Mouse (Mus musculus): ENCODE data around the gene Sh3glb2.
A peak's percentile ranks its signal among the peaks of the same experiment; 100 is the strongest.

Sh3glb2 gene

DNA sequence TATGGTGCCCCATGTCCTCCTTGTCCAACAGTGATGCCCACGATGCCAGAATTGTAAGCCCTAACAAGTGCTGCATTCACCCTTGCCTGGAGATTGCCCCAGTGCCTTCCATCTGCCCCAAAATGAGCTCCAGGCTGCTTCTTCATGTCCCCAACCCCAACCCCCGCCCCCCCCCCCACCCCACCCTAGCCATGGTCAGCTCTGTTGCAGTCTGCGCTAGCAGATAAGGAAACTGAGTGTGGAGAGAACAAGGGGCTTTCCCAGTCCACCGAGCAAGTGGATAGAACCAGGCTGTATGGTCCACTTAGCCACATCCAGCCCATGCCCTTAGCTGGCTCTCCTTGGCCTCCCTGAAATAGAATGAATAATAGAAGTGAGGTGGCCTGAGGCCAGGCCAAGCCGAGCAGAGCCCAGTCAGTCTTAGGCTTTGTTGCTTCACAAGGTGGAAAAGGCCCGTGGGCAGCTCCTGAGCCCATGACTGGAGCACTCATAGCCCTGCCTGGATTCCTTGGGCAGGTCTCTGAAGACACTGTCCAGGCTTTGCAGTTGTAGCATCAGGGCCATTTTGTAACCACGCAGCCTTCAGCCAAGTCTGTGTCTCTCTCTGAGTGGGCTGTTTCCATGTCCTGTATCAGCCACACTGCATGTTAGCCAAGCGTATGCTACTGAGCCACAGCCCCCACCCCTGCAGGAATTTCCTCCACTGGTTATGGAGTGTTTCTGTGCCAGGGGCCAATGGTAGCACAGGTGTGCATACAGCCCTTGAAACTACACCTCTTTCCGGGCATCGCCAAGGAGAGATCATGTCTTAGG lies 21.6 kb upstream of the Sh3glb2 start:
- no peak for DNase-seq (ENCODE audit: low read depth in 1 of 2, low spot score in 2 of 2)

DNA sequence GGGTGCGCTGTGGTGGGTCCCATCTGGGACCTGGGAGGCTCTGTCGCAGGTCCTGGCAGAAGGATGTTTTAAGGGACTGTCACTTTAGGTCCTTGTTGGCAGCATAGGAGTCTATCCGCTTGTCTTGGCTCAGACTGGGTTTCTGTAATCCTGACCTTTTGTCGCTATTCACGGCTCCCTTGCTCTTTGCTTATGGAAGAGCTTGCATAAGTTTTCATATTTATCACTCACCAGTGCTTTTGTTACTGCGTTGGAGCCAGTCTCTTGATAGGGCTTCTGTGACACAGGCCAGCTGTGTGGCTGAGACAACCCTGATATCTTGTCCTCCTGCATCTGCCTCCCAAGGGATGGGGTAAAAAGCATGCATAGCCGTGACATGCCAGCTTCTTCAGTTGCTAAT lies 20.2 kb upstream of the Sh3glb2 start:
- no peak for DNase-seq (ENCODE audit: low read depth in 1 of 2, low spot score in 2 of 2)

DNA sequence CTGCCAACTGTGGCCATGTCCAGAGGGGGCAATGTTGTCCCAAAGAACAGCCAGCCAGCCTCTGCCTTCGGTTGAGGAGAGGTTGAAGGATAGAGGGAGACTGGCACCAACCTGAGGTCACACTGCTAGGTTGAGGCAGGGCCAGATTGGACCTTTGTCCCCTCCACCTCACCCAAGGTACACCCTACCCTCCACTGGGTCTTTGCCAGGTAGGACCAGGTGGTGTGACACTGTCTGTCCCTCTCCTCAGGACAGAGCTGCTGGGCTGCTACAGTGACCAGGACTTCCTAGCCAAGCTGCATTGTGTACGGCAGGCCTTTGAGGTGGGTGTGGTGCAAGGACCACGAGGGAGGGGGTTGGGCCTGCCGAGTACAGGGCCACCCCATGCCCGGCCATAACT lies 18.6 kb upstream of the Sh3glb2 start:
- no peak for DNase-seq (ENCODE audit: low read depth in 1 of 2, low spot score in 2 of 2)

DNA sequence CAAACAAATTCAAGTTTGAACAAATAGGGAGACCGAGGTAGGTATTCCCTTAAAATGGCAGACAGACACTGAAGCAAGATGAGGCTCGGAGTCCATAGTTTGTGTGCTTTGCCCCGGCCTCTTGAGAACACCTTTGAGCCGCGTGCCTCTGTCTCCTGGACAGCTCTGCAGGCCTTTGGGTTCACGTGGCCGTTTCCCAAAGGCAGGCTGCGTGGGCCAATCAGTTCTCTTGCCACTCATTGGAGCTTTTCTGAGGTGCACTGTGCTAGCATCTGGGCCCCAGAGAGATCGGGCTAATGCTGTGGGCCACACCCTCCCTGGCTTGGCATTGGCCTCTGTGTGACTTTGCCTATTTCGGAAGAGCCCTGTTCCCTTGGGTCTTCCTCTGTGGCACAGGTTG lies 16.8 kb upstream of the Sh3glb2 start:
- no peak for DNase-seq (ENCODE audit: low read depth in 1 of 2, low spot score in 2 of 2)

DNA sequence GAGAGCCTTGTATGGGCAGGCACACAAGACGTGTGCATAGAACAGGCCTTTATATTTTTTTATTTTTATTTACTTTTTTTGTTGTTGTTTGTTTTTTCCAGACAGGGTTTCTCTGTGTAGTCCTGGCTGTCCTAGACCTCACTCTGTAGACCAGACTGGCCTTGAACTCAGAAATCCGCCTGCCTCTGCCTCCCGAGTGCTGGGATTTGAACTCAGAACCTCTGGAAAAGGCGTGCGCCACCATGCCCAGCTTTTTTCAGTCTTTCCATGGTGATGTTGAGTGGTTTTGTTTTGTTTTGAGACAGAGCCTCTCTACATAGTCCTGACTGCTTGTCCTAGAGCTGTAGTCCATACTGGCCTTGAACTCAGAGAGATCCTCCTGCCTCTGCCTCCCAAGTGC lies 13.6 kb upstream of the Sh3glb2 start:
- DNase-seq (ENCODE audit: low read depth in 1 of 2, low spot score in 2 of 2) = no peak

DNA sequence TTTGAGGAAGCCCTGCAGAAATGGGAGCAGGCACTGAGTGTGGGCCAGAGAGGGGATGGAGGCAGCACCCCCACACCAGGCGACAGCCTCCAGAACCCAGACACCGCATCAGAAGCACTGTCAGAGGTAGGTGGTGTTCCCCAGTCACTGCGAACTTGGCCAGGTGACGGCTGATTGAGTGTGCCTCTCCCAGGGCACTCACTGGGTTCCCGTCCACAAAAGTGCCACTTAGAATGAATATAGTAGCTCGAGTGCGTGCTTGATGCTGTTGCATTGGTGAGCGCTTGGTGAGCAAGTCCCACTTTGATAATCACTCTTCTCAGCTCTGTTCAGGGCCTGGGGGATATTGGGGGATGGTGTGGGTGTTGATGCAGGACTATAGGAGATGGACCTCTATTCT lies 12.4 kb upstream of the Sh3glb2 start:
- DNase-seq (ENCODE audit: low read depth in 1 of 2, low spot score in 2 of 2) = no peak

DNA sequence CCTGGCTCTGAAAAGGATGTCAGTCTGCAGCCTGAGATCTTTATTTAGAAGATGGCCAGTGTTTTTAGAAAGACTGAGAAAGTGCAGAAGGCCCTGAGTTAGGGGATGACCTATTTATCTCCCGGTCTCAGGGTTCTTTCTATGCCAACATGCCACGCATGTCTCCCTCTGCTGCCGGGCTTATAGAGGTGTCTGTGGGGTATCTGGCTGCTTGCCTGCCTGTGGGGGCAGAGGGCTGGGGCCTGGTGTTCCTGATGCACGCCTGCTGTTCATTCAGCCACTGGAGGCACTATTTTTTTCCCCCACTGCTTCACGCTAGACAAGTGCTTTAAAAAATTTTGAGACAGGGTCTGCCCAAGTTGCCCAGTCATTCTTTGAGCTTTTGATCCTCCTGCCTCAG lies 7.1 kb upstream of the Sh3glb2 start:
- DNase-seq (ENCODE audit: low read depth in 1 of 2, low spot score in 2 of 2) = no peak

DNA sequence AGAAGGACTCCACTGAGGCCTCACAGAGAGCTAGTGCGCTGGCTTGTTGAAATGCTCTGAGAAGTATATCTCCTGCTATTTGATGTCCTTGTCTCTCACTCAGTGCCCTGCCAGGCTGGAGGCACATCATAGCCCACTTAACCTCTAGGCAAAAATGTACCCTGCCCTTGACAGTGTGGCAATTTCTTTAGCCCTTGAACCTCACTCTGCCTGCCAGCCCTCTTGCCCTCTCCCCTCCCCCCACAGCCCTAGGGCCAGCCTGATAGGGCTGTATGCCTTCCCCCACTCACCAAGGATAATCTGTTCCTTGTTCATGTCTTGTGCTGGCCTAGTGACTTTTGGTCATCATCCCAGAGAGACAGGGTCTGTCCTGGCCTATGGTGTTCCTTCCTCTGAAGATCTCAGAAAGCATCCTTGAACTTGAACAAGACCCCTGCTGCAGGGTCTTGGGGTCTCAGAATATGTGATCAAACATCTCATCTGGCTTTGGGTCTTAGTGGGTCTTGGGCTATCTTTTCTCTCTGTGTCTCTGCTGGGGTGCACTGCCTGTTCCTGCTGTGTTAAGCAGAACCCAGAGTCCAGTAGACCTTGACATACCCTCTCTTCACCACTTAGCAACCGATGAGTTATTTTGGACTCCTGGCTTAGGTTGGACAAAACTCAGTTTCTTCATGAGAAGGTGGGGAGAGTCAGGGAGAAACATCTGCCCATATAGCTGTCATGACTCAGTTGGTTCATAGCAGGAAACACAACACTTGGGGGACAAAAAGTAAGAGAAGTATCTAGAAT lies 6.3 kb upstream of the Sh3glb2 start:
- no peak for DNase-seq (ENCODE audit: low read depth in 1 of 2, low spot score in 2 of 2)

DNA sequence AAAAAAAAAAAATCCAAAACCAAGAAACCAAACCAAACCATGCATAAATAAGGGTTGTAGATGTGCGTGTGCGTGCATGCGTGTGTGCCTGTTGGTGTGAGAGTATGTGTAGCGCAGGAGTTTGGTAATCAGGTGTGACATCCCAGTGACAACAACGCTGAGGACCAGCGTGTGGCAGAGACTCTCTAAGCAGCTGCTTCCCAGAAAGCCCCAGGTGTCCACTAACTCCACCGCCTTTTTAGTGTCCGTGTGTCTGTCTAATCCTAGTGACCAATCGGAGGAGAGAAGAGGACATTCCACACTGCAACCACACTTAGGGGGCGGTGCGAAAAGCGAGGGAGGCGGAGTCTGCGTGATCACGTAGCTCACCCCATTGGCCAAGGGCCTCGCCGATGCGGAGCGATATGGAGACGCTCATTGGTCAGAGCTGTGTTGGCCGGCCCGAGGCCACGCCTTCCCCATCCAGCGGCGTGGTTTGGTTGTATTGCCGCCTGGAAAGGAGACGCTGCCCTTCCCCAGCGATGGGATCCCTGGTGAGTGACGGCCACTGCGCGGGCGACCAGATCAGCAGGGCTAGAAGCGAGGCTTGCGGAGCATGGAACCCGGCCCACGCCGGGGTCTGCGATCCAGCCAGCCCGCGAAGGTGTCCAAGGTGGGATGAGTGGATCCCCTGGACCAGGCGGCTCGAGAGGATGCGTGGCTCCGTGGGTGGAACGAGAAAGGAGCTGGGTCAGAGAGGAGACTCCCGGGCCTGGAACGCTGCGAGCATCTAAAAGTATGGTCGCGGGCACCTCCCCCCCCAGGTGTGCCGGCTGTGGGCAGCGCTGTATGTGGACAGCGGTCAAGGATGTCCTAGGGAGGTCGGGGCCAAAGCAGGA lies 4.9 kb upstream of the Sh3glb2 start, which contains the start of gene Miga2:
Miga2 (plus strand) TSS at position 461 of the 878 bp plus-strand sequence.
- DNase-seq (ENCODE audit: low read depth in 1 of 2, low spot score in 2 of 2) = peak; percentile 97

DNA sequence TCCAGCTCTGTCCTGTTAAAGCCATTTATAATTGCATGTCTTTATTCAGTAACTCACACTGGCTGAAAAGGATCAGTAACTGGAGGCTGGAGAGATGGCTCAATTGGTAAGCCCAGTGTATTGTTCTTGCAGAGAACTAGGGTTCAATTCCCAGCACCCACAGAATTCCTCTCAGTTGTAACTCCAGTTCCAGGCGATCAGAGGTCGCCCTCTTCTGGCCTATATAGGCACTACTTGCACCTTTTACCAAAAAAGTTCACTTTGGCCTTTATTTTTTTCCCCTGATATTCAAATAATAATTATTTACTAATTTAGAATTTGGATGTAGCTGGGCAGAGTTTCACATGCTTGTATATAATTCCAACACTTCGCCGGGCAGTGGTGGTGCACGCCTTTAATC lies 3.7 kb upstream of the Sh3glb2 start:
- no peak for DNase-seq (ENCODE audit: low read depth in 1 of 2, low spot score in 2 of 2)

DNA sequence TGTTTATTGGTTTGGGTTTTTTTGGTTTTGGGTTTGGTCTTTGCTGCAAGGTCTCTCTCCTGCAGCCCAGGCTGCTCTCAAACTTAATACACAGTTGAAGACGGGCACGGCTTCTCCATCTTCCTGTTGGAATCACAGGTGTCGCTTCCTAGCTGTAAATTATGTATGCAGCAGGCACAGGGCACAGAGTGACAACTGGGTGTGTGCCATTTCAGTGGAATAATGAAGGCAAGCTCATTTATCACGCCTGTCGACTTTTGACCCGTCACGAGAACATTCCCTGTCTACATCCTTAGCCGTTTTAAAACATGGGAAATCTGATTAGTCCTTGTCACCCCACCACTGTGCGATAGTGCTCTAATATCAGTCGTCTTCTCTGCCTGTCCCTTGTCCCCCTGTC lies 1.5 kb upstream of the Sh3glb2 start:
- DNase-seq (ENCODE audit: low read depth in 1 of 2, low spot score in 2 of 2) = no peak

DNA sequence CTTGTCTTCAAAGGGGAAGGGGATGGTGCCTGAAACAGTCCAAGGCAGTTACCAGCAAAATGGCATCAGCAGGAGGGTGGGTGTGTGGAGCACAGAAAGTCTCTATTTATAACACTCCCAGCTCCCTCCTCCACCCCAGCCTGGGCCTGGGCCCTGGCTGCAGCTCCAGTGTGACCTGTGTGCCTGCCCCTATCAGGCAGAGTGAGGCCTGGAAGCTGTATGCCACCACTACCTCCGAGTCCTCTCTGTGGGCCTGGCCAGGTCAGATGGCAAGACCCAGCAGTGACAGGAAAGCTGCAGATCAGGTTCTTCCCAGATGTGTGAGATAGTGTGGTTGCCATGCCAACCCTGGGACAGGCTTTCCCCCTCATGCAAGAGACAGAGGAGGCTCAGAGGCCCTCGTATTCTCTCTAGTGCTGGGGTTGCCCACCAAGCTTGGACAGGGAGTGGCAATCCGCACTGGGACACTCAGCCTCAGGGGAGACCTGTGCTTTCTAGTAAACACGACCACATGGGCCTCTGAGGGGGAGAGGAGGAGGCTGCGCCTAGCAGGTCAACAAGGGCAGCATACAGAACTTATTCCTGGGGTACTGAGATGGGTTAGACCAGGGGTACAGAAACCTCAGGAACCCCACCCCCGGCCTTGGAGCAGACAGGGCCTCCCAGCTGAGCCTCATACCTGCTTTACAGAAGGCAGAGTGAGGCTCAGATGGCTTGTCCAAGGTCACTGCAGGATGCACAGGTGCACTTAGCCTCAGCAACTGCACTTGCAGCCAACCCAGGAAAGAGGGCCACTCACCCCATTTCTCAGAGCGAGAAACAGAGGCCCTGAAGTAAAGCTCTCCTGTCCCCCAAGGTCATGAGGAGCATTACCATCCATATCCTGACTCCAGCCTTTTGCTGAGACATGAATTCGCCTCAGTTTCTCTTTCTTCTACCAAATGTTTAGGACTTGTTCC lies 1.3 kb downstream of the Sh3glb2 start:
- DNase-seq (ENCODE audit: low read depth in 1 of 2, low spot score in 2 of 2) = no peak

DNA sequence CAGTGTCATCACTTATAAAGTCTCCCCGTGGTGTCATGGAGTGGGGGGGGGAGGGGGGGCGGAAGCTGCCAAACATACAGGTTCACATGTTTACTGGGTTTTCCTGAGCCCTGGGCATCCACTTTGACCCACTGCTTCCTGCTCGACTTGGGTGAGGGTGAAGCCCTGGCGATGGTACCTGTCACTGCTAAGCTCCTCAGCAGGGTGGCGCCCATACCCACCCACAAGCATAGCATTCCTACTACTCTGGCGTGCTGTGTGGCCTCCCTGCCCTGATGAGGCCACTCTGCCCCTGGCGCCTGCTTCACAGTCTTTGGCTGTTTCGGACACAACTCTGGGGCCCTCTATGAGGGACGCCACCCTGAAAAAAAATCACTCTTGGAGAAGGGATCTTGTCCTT lies 2.2 kb downstream of the Sh3glb2 start:
- DNase-seq (ENCODE audit: low read depth in 1 of 2, low spot score in 2 of 2) = no peak

DNA sequence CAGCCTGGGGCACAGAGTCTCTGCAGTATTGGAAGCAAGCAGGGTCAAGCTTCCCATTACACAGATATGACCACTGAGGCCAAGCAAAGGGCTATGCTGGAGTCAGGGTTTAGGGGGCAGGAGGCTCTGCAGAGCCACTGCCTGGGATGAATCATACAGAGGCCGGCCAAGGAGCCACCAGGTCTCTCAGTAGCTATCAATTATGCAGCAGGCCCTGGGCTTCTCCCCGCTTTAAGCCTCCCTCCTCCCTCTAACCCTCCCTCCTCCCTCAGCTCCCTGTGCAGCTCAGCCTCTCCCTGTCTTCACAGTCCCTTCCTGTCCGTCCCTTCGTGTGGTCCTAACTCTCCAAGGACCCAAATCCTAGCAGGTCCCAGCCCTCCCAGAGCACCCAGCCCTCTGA lies 2.9 kb downstream of the Sh3glb2 start:
- no peak for DNase-seq (ENCODE audit: low read depth in 1 of 2, low spot score in 2 of 2)

DNA sequence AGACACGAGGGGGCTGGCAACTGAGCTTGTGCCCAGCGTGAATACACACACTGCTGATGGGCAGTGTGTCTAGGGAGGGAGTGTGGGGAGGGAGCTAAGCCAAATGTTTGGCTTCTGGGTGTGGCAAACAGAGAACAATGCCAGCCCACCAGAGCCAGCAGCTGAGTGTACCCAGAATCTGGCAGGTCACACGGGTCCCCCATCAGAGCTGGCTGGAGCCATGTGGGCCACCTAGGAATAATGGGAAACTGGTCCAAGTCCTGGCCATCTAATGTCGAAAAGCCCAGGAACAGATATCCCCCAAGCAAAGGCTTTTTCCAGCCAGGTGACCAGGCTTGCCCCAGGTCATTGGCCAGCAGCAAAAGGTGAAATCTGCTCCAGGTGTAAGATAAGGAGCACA lies 3.3 kb downstream of the Sh3glb2 start:
- DNase-seq (ENCODE audit: low read depth in 1 of 2, low spot score in 2 of 2) = no peak

DNA sequence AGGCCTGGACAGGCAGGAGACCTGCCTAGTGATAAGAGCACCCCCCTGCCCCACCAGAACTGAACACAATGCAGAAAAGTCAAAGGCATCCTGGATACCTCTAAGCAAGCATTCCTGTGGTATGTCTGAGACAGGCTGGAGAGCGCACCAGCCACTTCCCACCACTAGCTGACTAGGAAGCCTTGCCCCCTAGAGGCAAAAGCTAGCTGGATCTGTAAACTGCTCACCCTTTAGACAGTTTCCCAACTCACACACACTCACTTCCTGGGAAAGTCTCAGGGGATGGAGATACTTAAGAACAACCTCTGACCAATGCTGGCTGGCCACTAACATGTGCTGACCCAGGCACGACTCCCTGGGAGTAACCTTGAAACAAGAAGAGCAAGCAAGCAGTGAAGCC lies 8.0 kb downstream of the Sh3glb2 start:
- no peak for DNase-seq (ENCODE audit: low read depth in 1 of 2, low spot score in 2 of 2)

DNA sequence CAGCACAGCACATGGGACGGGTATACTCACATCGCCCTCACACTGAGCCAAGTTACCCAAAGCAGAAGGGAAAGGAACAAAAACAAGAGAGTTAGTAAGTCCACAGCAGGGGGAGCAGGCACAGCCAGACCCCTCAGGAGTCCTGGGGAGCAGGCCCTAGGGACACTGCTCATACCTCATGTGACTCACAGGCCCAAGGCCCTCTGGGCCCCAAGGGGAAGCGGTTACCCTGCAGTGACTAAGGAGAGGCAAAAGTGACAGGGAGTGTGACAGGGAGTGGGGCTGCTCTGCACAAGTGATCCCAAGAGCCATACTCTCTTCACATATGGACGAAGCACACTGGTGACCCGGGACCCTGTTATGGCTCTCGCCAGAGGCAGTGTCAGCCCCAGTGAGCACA lies 9.9 kb downstream of the Sh3glb2 start:
- DNase-seq (ENCODE audit: low read depth in 1 of 2, low spot score in 2 of 2) = no peak

DNA sequence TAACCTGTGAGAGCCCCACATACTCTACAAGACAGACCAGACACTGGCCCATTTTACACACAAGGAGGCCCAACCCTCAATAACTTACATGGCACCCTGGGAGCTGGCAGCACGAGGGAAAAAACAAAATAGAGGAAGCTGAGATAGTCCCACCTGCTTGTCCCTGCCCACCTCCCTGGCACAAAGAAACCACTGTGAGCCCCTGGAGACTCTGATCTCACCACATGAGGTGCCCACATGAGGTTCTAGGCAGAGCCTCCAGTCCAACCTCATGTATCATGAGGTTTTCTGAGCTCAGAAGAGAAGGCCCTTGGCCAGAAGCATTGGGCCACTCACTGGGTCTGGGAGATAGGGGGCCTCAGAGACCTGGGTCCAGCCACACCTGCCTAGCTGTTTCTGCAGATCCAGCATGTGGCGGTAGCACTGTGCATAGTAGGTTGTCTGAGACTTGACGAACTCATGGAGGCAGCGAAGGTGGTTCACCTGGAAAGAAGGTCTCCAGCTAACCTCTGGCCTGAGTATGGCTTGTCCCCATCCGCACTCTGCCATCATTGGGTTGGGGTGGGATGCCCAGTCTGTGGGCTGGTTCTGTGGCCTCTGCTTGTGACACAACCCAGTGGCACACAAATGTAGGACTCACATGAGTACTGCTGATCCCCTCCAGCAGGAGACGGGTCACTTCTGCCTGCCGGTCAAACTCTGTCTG lies 13.0 kb downstream of the Sh3glb2 start:
- DNase-seq (ENCODE audit: low read depth in 1 of 2, low spot score in 2 of 2) = no peak

DNA sequence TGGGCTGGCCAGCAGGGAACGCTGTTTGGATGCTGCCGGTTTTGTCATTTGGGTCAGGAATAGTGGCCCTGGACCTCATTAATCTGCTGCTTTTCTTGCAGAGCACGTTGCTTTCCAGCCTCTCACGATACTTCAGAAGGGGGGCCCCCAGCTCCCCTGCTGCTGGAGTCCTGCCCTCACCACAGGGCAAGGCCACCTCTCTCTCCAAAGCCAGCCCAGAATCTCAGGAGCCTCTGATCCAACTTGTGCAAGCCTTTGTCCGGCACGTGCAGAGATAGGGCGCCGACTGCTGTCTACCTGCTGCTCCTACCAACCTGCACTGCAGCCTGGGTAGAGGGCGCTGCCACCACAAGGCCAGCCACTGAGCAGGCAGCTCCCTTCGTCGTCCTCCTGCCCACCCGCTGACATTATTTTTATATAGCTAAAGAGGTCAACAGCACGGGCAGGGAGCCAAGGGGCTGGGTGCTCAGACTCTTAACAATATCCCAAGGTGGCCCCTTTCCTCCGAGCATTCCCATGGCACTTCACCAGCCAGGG lies 15.5 kb downstream of the Sh3glb2 start:
- no peak for DNase-seq (ENCODE audit: low read depth in 1 of 2, low spot score in 2 of 2)

DNA sequence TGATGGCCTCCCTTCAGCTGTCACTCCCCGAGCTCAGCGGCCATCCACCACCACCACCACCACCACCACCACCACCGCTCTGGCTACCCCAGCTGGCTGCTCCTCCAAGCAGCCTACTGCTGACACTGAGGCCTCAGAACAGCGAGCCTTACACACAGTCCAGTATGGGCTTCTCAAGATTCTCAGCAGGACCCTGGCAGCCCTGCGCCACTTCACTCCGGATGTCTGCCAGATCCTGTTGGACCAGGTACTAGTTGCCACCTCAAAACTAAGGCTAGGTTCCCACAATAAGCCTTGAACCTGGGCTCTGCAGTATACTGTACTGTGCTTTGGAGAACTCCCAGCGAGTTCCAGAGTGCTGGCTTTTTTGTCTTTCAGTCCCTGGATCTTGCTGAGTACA lies 16.6 kb downstream of the Sh3glb2 start:
- no peak for DNase-seq (ENCODE audit: low read depth in 1 of 2, low spot score in 2 of 2)

Data from monocyte, adult 2 months (primary cell).